Mouse (Mus musculus) G1E (cell line): ENCODE results near the gene Oma1. TPM values are rescaled to one million over a fixed set of nuclear protein-coding genes. Genes with fewer than 3 reads are reported as not detected.

Source experiments
- ATAC-seq: 2 replicates; pipeline ENCODE4 v1.8.0; 2016; ENCODE audit warnings: mild to moderate bottlenecking; ENCODE audit not compliant: insufficient number of reproducible peaks, poor library complexity, low FRiP score, severe bottlenecking; ENCODE audit errors: extremely low read depth
- DNase-seq: peaks from one replicate; pipeline ENCODE4 v3.0.0; 2012; ENCODE audit warnings: low spot score
- H3K27me3 ChIP-seq: 2 replicates; pipeline ENCODE4 v1.6.1; 2012; ENCODE audit warnings: mild to moderate bottlenecking, low read length, inconsistent platforms; ENCODE audit not compliant: insufficient read depth
- H3K36me3 ChIP-seq: replicated peaks from 2 replicates; pipeline ENCODE3; 2012; ENCODE audit warnings: mild to moderate bottlenecking, inconsistent platforms
- H3K4me1 ChIP-seq: 2 replicates; pipeline ENCODE4 v1.6.1; 2012; ENCODE audit warnings: low read depth, low read length, inconsistent platforms, mixed read lengths; ENCODE audit not compliant: insufficient read depth
- H3K4me3 ChIP-seq: 2 replicates; pipeline ENCODE4 v1.5.1; 2012; ENCODE audit warnings: low read depth, mild to moderate bottlenecking, inconsistent platforms, low read length, moderate library complexity, mixed read lengths
- H3K9me3 ChIP-seq: replicated peaks from 2 replicates; pipeline ENCODE4 v1.6.1; 2012; ENCODE audit warnings: inconsistent platforms
- CTCF ChIP-seq: IDR thresholded peaks from 2 replicates; pipeline ENCODE4 v1.5.1; 2012; ENCODE audit warnings: low read depth, low read length, inconsistent platforms, mixed read lengths
- GATA1 ChIP-seq: IDR thresholded peaks from 2 replicates; pipeline ENCODE4 v1.6.1; 2012; ENCODE audit warnings: borderline replicate concordance, low read length, inconsistent platforms, mixed read lengths
- GATA2 ChIP-seq: IDR thresholded peaks from 2 replicates; pipeline ENCODE4 v1.6.1; 2012; ENCODE audit warnings: low read depth, low read length, inconsistent platforms, borderline replicate concordance
- POLR2AphosphoS5 ChIP-seq: IDR thresholded peaks from 2 replicates; pipeline ENCODE4 v1.6.1; 2012; ENCODE audit warnings: low read depth, low read length, inconsistent platforms; ENCODE audit not compliant: insufficient replicate concordance
- TAL1 ChIP-seq: conservative IDR thresholded peaks from 2 replicates; pipeline ENCODE4 v1.6.1; 2012; ENCODE audit warnings: low read depth, low read length, inconsistent platforms, mixed read lengths
- polyA plus RNA-seq: library from polyadenylated mRNA; stranded (reverse); fragments of >175 nt; gene quantifications from 2 replicates; pipeline ENCODE4 v1.2.3, GENCODE M21; 2012
- total RNA-seq, 2 experiments: library from RNA; stranded (forward) in 1 of 2; stranded (reverse) in 1 of 2; fragments of 200-1000 nt in 1 of 2; fragments of >200 nt in 1 of 2; fragmentation: Nextera tagmentation in 1 of 2; gene quantifications; 2 replicates each; pipeline ENCODE4 v1.2.3; 2014 to 2017

The Oma1 gene
- total and polyA plus RNA-seq, 3 experiments: 0.77 to 39.8 (median 13.8) TPM

GRCm38 (mm10) chr4:103395066-103395465 is 81.5 kb downstream of the Oma1 start:
- Histone ChIP-seq H3K36me3 (no peaks in the 10 kb centered on the region), H3K4me3 (no peak overlapping the region), H3K27me3 (no peaks in the 10 kb centered on the region), H3K9me3 (peaks cover 13% of the 10 kb centered on the region), H3K4me1 (no peaks in the 10 kb centered on the region)
- TF ChIP-seq GATA1 (no peak), GATA2 (no peak)
- ATAC-seq (no peak), DNase-seq (no peak)

- Histone ChIP-seq H3K27me3 (no peaks in the 10 kb centered on the region), H3K36me3 (no peaks in the 10 kb centered on the region), H3K9me3 (peaks cover 13% of the 10 kb centered on the region), H3K4me1 (no peaks in the 10 kb centered on the region), H3K4me3 (no peak overlapping the region)
- ATAC-seq (no peak), DNase-seq (no peak)
- TF ChIP-seq GATA1 (no peak), CTCF (no peak), POLR2AphosphoS5 (no peak), GATA2 (no peak), TAL1 (no peak)
Observed at GRCm38 (mm10) chr4:103395905-103396304, 82.3 kb downstream of the Oma1 start.

GRCm38 (mm10) chr4:103396876-103397275 is 83.3 kb downstream of the Oma1 start:
- H3K4me3 ChIP-seq: no peak overlapping the region
- TF ChIP-seq POLR2AphosphoS5 (no peak), CTCF (no peak), GATA1 (no peak), TAL1 (no peak), GATA2 (no peak)
- H3K4me1 ChIP-seq: no peaks in the 10 kb centered on the region
- no peaks in the 10 kb centered on the region for H3K36me3 ChIP-seq
- no peak for ATAC-seq
- H3K27me3 ChIP-seq: no peaks in the 10 kb centered on the region
- H3K9me3 ChIP-seq: peaks cover 15% of the 10 kb centered on the region
- no peak for DNase-seq

DNA sequence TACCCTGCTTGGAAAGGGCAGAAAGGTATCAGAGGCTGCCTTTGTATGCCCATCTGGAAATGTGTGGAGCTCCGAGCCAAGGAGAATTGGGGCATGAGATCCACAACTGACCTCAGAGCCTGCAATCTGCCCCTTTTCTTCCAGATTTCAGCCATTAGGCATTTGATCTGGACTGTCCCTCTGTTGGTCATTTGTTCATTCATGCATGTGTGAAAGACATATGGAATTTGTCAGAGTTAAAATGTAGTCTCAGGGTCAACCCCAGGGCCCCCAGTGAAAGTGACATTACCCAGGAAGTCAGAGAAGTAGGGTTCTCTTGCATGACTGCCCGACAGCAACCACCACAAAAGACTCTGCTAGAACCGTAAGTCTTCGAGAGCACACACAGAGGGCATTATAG is 89.0 kb downstream of the Oma1 start:
- Histone ChIP-seq H3K9me3 (peaks cover 4% of the 10 kb centered on the region; the same call in 1 of the 2 replicates), H3K4me3 (no peak overlapping the region), H3K4me1 (no peaks in the 10 kb centered on the region), H3K27me3 (no peaks in the 10 kb centered on the region), H3K36me3 (no peaks in the 10 kb centered on the region)
- TF ChIP-seq CTCF: no peak
- TF ChIP-seq POLR2AphosphoS5: no peak
- TF ChIP-seq TAL1: no peak
- TF ChIP-seq GATA2: no peak
- no peak for TF ChIP-seq GATA1
- ATAC-seq (no peak), DNase-seq (no peak)

GRCm38 (mm10) chr4:103405321-103405720 is 91.7 kb downstream of the Oma1 start:
- ATAC-seq: no peak

GRCm38 (mm10) chr4:103410217-103410799 is 96.7 kb downstream of the Oma1 start:
- TF ChIP-seq TAL1 (no peak), GATA2 (no peak), POLR2AphosphoS5 (no peak), CTCF (no peak), GATA1 (no peak)
- H3K9me3 ChIP-seq: peaks cover 6% of the 10 kb centered on the region
- no peak for DNase-seq
- no peak overlapping the region for H3K4me3 ChIP-seq
- H3K27me3 ChIP-seq: no peaks in the 10 kb centered on the region
- H3K4me1 ChIP-seq: no peaks in the 10 kb centered on the region
- no peaks in the 10 kb centered on the region for H3K36me3 ChIP-seq
- no peak for ATAC-seq

More at GRCm38 (mm10) chr4:103405321-103405720, 91.7 kb downstream of the Oma1 start:
- no peaks in the 10 kb centered on the region for H3K36me3 ChIP-seq
- H3K9me3 ChIP-seq: peaks cover 4% of the 10 kb centered on the region; the same call in 1 of the 2 replicates
- no peak overlapping the region for H3K4me3 ChIP-seq
- H3K4me1 ChIP-seq: no peaks in the 10 kb centered on the region
- TF ChIP-seq POLR2AphosphoS5: no peak
- TF ChIP-seq GATA1: no peak
- no peak for TF ChIP-seq GATA2
- TF ChIP-seq CTCF: no peak
- TF ChIP-seq TAL1: no peak
- H3K27me3 ChIP-seq: no peaks in the 10 kb centered on the region
- no peak for DNase-seq

Other genes starting within 250 kb of the Oma1 start
- gene Mier1, start 199.4 kb upstream of the Oma1 start, total RNA-seq (2014; fragmentation: Nextera tagmentation): 98.3 and 107 TPM in 2 replicates
- gene Mier1, start 199.4 kb upstream of the Oma1 start, total RNA-seq (2017): 55.0 and 74.0 TPM in 2 replicates
- gene Mier1, start 199.4 kb upstream of the Oma1 start, polyA plus RNA-seq: 15.4 and 17.8 TPM in 2 replicates
- gene Wdr78, start 199.3 kb upstream of the Oma1 start, total RNA-seq (2014; fragmentation: Nextera tagmentation): 3.8 and 5.4 TPM in 2 replicates
- gene Wdr78, start 199.3 kb upstream of the Oma1 start, total RNA-seq (2017): 0.87 and 1.0 TPM in 2 replicates
- 0.59 and 0.81 TPM in 2 replicates for gene Wdr78, start 199.3 kb upstream of the Oma1 start, polyA plus RNA-seq
- 17.9 and 25.8 TPM in 2 replicates for gene Slc35d1, start 98.6 kb upstream of the Oma1 start, total RNA-seq (2014; fragmentation: Nextera tagmentation)
- 8.9 and 9.4 TPM in 2 replicates for gene Slc35d1, start 98.6 kb upstream of the Oma1 start, total RNA-seq (2017)
- 1.3 and 1.6 TPM in 2 replicates for gene Slc35d1, start 98.6 kb upstream of the Oma1 start, polyA plus RNA-seq
- gene 4921539E11Rik, start 22.9 kb upstream of the Oma1 start, total RNA-seq (2014; fragmentation: Nextera tagmentation): not detected in 2 replicates
- 0.22 TPM in 1 of 2 replicates, not detected in the other for gene 4921539E11Rik, start 22.9 kb upstream of the Oma1 start, total RNA-seq (2017)
- gene 4921539E11Rik, start 22.9 kb upstream of the Oma1 start, polyA plus RNA-seq: not detected in 2 replicates